Comparison of ENCODE assay signal across 27 mouse cellular contexts in genomic region chr2:52359722-52360121, GRCm38 (mm10). TPM values are rescaled to one million over a fixed set of nuclear protein-coding genes. Genes with fewer than 3 reads are reported as not detected.
DNase-seq lines count a peak whose midpoint lies in the region; ATAC-seq and TF ChIP-seq lines count a peak whose summit lies in the region.
"Had no signal": no experiment of that assay in that cellular context is flagged by ENCODE, and none has a peak within 500 bp of the region (broad histone marks: within the 10 kb centered on the region; RNA-seq: fewer than 3 reads in every experiment).

No protein-coding gene starts in this region.

- H3K9ac ChIP-seq in midbrain, embryonic 14.5 days (replicated peaks; ENCODE audit: low read length): no peak overlapping the region
- H3K9ac ChIP-seq in midbrain, embryonic 11.5 days (ENCODE audit: low read length): no peak overlapping the region
- H3K9ac ChIP-seq in midbrain, postnatal 0 days (replicated peaks; ENCODE audit: low read length, poor library complexity, severe bottlenecking): no peak overlapping the region
- no peak overlapping the region for H3K9ac ChIP-seq in kidney, embryonic 16.5 days (replicated peaks; ENCODE audit: low read length)
- H3K9ac ChIP-seq: forebrain, embryonic 13.5 days; heart, embryonic 13.5 days; kidney, embryonic 15.5 days; limb, embryonic 13.5 days; lung, embryonic 15.5 days; stomach, embryonic 15.5 days had no signal

- H3K4me1 ChIP-seq in midbrain, embryonic 14.5 days (ENCODE audit: control insufficient read depth, insufficient read depth, low read length): no peaks in the 10 kb centered on the region
- no peaks in the 10 kb centered on the region for H3K4me1 ChIP-seq in midbrain, embryonic 11.5 days (ENCODE audit: control insufficient read depth, insufficient read depth, low read length)
- no peaks in the 10 kb centered on the region for H3K4me1 ChIP-seq in midbrain, postnatal 0 days (ENCODE audit: insufficient read depth, low read length)
- H3K4me1 ChIP-seq in kidney, embryonic 16.5 days (ENCODE audit: insufficient read depth, low read length): no peaks in the 10 kb centered on the region
- H3K4me1 ChIP-seq: limb, embryonic 13.5 days; lung, embryonic 15.5 days; stomach, embryonic 15.5 days had no signal

- H3K4me3 ChIP-seq in gastrocnemius, adult 2 months: no peak overlapping the region
- no peak overlapping the region for H3K4me3 ChIP-seq in midbrain, embryonic 14.5 days (replicated peaks; ENCODE audit: low read depth, low read length)
- H3K4me3 ChIP-seq in midbrain, embryonic 11.5 days (ENCODE audit: low read depth, low read length): no peak overlapping the region
- no peak overlapping the region for H3K4me3 ChIP-seq in midbrain, postnatal 0 days (ENCODE audit: low read depth, low read length)
- no peak overlapping the region for H3K4me3 ChIP-seq in kidney, embryonic 16.5 days (ENCODE audit: low read length)
- H3K4me3 ChIP-seq: forebrain, embryonic 13.5 days; heart, adult 2 months; heart, embryonic 13.5 days; kidney, embryonic 15.5 days; layer of hippocampus, adult 2 months; left cerebral cortex, adult 2 months; limb, embryonic 13.5 days; lung, embryonic 15.5 days; stomach, embryonic 15.5 days had no signal

- no peaks in the 10 kb centered on the region for H3K27me3 ChIP-seq in midbrain, embryonic 14.5 days (ENCODE audit: control insufficient read depth, insufficient read depth, low read length)
- H3K27me3 ChIP-seq in midbrain, embryonic 11.5 days (ENCODE audit: control insufficient read depth, insufficient read depth, low read length): no peaks in the 10 kb centered on the region
- no peaks in the 10 kb centered on the region for H3K27me3 ChIP-seq in midbrain, postnatal 0 days (ENCODE audit: insufficient read depth, low read length)
- H3K27me3 ChIP-seq in kidney, embryonic 16.5 days (ENCODE audit: insufficient read depth, low read length): no peaks in the 10 kb centered on the region
- H3K27me3 ChIP-seq: CH12.LX; forebrain, embryonic 13.5 days; heart, embryonic 13.5 days; kidney, embryonic 15.5 days; limb, embryonic 13.5 days; lung, embryonic 15.5 days; stomach, embryonic 15.5 days had no signal

- no peaks in the 10 kb centered on the region for H3K9me3 ChIP-seq in midbrain, embryonic 14.5 days (ENCODE audit: control insufficient read depth, low read length)
- H3K9me3 ChIP-seq in midbrain, embryonic 11.5 days (ENCODE audit: control insufficient read depth, low read length): no peaks in the 10 kb centered on the region
- no peaks in the 10 kb centered on the region for H3K9me3 ChIP-seq in midbrain, postnatal 0 days (ENCODE audit: low read length)
- H3K9me3 ChIP-seq in kidney, embryonic 16.5 days (ENCODE audit: low read length): no peaks in the 10 kb centered on the region
- H3K9me3 ChIP-seq: forebrain, embryonic 13.5 days; heart, embryonic 13.5 days; kidney, embryonic 15.5 days; limb, embryonic 13.5 days; lung, embryonic 15.5 days; stomach, embryonic 15.5 days had no signal

- DNase-seq in gastrocnemius, adult 2 months: no peak
- DNase-seq in gastrocnemius, adult 18-20 months (ENCODE audit: low spot score): no peak
- peak; percentile 61 for DNase-seq in midbrain, embryonic 14.5 days
- DNase-seq in midbrain, embryonic 11.5 days (ENCODE audit: low spot score, missing footprints): no peak
- DNase-seq in midbrain, postnatal 0 days (ENCODE audit: low spot score): peak; percentile 36
- DNase-seq: adrenal gland, adult 2 months; adrenal gland, postnatal 36 days; cerebellum, adult 2 months; cerebellum, postnatal 14 days; gastrocnemius, postnatal 36 days; heart, adult 2 months; heart, postnatal 10 days; kidney, adult 18-20 months; kidney, postnatal 36 days had no signal

- intact Hi-C loops in gastrocnemius, adult 2 months (cut with DNase I): loop anchor here (2.0 kb wide), 1 partner anchor 25 kb away; no protein-coding TSS in a partner anchor

- TF ChIP-seq CTCF in gastrocnemius, adult 2 months (IDR thresholded peaks at IDR 0.05): no peak
- TF ChIP-seq CTCF in midbrain, postnatal 0 days (IDR thresholded peaks at IDR 0.05): no peak

- no peaks in the 10 kb centered on the region for H3K36me3 ChIP-seq in midbrain, embryonic 14.5 days (ENCODE audit: control insufficient read depth, insufficient read depth, low read length)
- no peaks in the 10 kb centered on the region for H3K36me3 ChIP-seq in midbrain, embryonic 11.5 days (ENCODE audit: control insufficient read depth, insufficient read depth, low read length)
- H3K36me3 ChIP-seq in midbrain, postnatal 0 days (ENCODE audit: insufficient read depth, low read length): no peaks in the 10 kb centered on the region
- no peaks in the 10 kb centered on the region for H3K36me3 ChIP-seq in kidney, embryonic 16.5 days (ENCODE audit: insufficient read depth, low read length)
- H3K36me3 ChIP-seq: heart, embryonic 13.5 days; kidney, embryonic 15.5 days; limb, embryonic 13.5 days; lung, embryonic 15.5 days; stomach, embryonic 15.5 days had no signal

- peak overlapping the region; percentile 92 for H3K27ac ChIP-seq in gastrocnemius, adult 2 months
- no peak overlapping the region for H3K27ac ChIP-seq in midbrain, embryonic 14.5 days (replicated peaks; ENCODE audit: low read depth, low read length)
- H3K27ac ChIP-seq in midbrain, embryonic 11.5 days (ENCODE audit: low read depth, low read length): no peak overlapping the region
- H3K27ac ChIP-seq in midbrain, postnatal 0 days (ENCODE audit: low read depth, low read length): no peak overlapping the region
- no peak overlapping the region for H3K27ac ChIP-seq in kidney, embryonic 16.5 days (ENCODE audit: low read length)
- H3K27ac ChIP-seq: forebrain, embryonic 13.5 days; heart, adult 2 months; heart, embryonic 13.5 days; kidney, embryonic 15.5 days; layer of hippocampus, adult 2 months; left cerebral cortex, adult 2 months; limb, embryonic 13.5 days; lung, embryonic 15.5 days; stomach, embryonic 15.5 days had no signal

- ATAC-seq in midbrain, embryonic 14.5 days (ENCODE audit: low FRiP score, low TSS enrichment): peak; percentile 37
- ATAC-seq in midbrain, embryonic 11.5 days (ENCODE audit: low FRiP score): no peak
- ATAC-seq in midbrain, postnatal 0 days (ENCODE audit: low FRiP score): no peak
- no peak for ATAC-seq in kidney, embryonic 16.5 days (ENCODE audit: low FRiP score, low TSS enrichment)
- ATAC-seq in megakaryocyte-erythroid progenitor cell, adult 5-6 weeks (replicated peaks; ENCODE audit: low FRiP score, low TSS enrichment, poor library complexity, severe bottlenecking): no peak
- ATAC-seq: activated CD4-positive, CD25-positive, alpha-beta regulatory T cell, adult 4 months; forebrain, embryonic 13.5 days had no signal

- H3K4me2 ChIP-seq in midbrain, embryonic 14.5 days (ENCODE audit: low read length): no peak overlapping the region
- H3K4me2 ChIP-seq in midbrain, embryonic 11.5 days: no peak overlapping the region
- no peak overlapping the region for H3K4me2 ChIP-seq in midbrain, postnatal 0 days (ENCODE audit: low read depth, low read length, poor library complexity, severe bottlenecking)
- H3K4me2 ChIP-seq in kidney, embryonic 16.5 days (replicated peaks; ENCODE audit: low read depth, low read length): no peak overlapping the region
- H3K4me2 ChIP-seq: forebrain, embryonic 13.5 days; heart, embryonic 13.5 days; kidney, embryonic 15.5 days; limb, embryonic 13.5 days; liver, embryonic 11.5 days; lung, embryonic 15.5 days; stomach, embryonic 15.5 days had no signal

- 29% methylated on average over 1 of the region's 1 CpGs for WGBS in midbrain, embryonic 14.5 days
- WGBS in midbrain, embryonic 11.5 days: 68% methylated on average over 1 of the region's 1 CpGs
- 35% methylated on average over 1 of the region's 1 CpGs for WGBS in midbrain, postnatal 0 days
- 86% methylated on average over 1 of the region's 1 CpGs for WGBS in kidney, embryonic 16.5 days

RNA-seq across cellular contexts. Expression of gene Neb, which starts 18.6 kb away (rescaled TPM):
- total RNA-seq in gastrocnemius, adult 2 months (2021): 1,000 to 10,000 TPM; 5,559 to 6,662 TPM
- 1,000 to 10,000 TPM; 5,308 to 5,533 TPM for total RNA-seq in gastrocnemius, adult 18-20 months (2021)
- polyA plus RNA-seq in midbrain, embryonic 14.5 days (2014; fragmentation: Nextera tagmentation; extraction: Ambion mirVana): 0.18 and 0.45 TPM in 2 replicates
- 0.11 and 0.29 TPM in 2 replicates for polyA plus RNA-seq in midbrain, embryonic 11.5 days (2014; fragmentation: Nextera tagmentation; extraction: Ambion mirVana)
- total RNA-seq in midbrain, postnatal 0 days (2014; rRNA removed): 3.2 and 3.7 TPM in 2 replicates
- polyA plus RNA-seq in midbrain, postnatal 0 days (2015; fragmentation: Nextera tagmentation; extraction: Ambion mirVana): 0.54 and 0.80 TPM in 2 replicates
- 4.9 TPM in 2 replicates for polyA plus RNA-seq in kidney, embryonic 16.5 days (2015; fragmentation: Nextera tagmentation; extraction: Ambion mirVana)
- 1.2 TPM in 1 of 2 replicates, not detected in the other for total RNA-seq in megakaryocyte-erythroid progenitor cell, adult 5-6 weeks (2014; fragmentation: Nextera tagmentation)
- total RNA-seq in megakaryocyte-erythroid progenitor cell, adult 5-6 weeks (2017): 0.05 and 0.19 TPM in 2 replicates

Comparison
In these comparisons a context has a peak if more than half of its experiments do, and no peak if none do; other contexts are left out.
1. DNase-seq: peak in midbrain, embryonic 14.5 days (single experiment) and midbrain, postnatal 0 days (single experiment); none in gastrocnemius, adult 2 months (single experiment), gastrocnemius, adult 18-20 months (single experiment) and midbrain, embryonic 11.5 days (single experiment).
2. RNA of gene Neb, which starts 18.6 kb away (total RNA-seq): 5,559 to 6,662 TPM in gastrocnemius, adult 2 months and 5,308 to 5,533 TPM in gastrocnemius, adult 18-20 months; 3.2 to 3.7 TPM in midbrain, postnatal 0 days and 0.05 to 1.2 TPM in megakaryocyte-erythroid progenitor cell, adult 5-6 weeks; every median in the first group is over 1,000 times any median in the second.